Mouse (Mus musculus) hindbrain, embryonic 14.5 days (tissue): ENCODE data around the gene Plxnb2. TPM values are rescaled to one million over a fixed set of nuclear protein-coding genes. Genes with fewer than 3 reads are reported as not detected.

Experiments used
- ATAC-seq: fragments of 200-750 bp; cut with Nextera tagmentation; 2 replicates; pipeline ENCODE4 v1.8.0; 2017; ENCODE audit warnings: moderate number of reproducible peaks, mild to moderate bottlenecking, moderate TSS enrichment, moderate library complexity; ENCODE audit not compliant: low FRiP score
- DNase-seq: peaks from one replicate; pipeline ENCODE4 v3.0.0-alpha.2; 2015; ENCODE audit warnings: low spot score
- H3K27ac ChIP-seq: fragments of 300-500 bp; sonication (generic); 2 replicates; pipeline ENCODE4 v1.5.1; 2014; ENCODE audit warnings: mild to moderate bottlenecking, moderate library complexity
- H3K27me3 ChIP-seq: fragments of 300-500 bp; sonication (generic); 2 replicates; pipeline ENCODE4 v1.6.1; 2014; ENCODE audit warnings: mild to moderate bottlenecking, low read length, mixed read lengths; ENCODE audit not compliant: control insufficient read depth, insufficient read depth
- H3K36me3 ChIP-seq: fragments of 300-500 bp; sonication (generic); replicated peaks from 2 replicates; pipeline ENCODE4 v1.6.1; 2014; ENCODE audit not compliant: control insufficient read depth, insufficient read depth
- H3K4me1 ChIP-seq: fragments of 300-500 bp; sonication (generic); replicated peaks from 2 replicates; pipeline ENCODE4 v1.6.1; 2014; ENCODE audit warnings: antibody characterized with exemption, low read length, mixed read lengths; ENCODE audit not compliant: control insufficient read depth, insufficient read depth
- H3K4me2 ChIP-seq: fragments of 300-500 bp; sonication (generic); replicated peaks from 2 replicates; pipeline ENCODE4 v1.6.1; 2014; ENCODE audit warnings: mild to moderate bottlenecking, moderate library complexity
- H3K4me3 ChIP-seq: fragments of 300-500 bp; sonication (generic); replicated peaks from 2 replicates; pipeline ENCODE4 v1.5.1; 2014; ENCODE audit warnings: mild to moderate bottlenecking, low read length
- H3K9ac ChIP-seq: fragments of 300-500 bp; sonication (generic); 2 replicates; pipeline ENCODE4 v1.6.1; 2014
- H3K9me3 ChIP-seq: fragments of 300-500 bp; sonication (generic); 2 replicates; pipeline ENCODE4 v1.6.1; 2016; ENCODE audit warnings: low read length; ENCODE audit not compliant: control insufficient read depth
- whole genome bisulfite sequencing: fragments of 180-500 bp; shearing (Covaris S2); extraction: QIAGEN DNeasy Blood & Tissue Kit; methylation state at CpG from one replicate; pipeline ENCODE4 v1.1.7; 2014; 5-methylcytosine and 5-hydroxymethylcytosine counted together
- polyA plus RNA-seq: library from polyadenylated mRNA; unstranded; fragments of >200 nt; fragmentation: Nextera tagmentation; extraction: Ambion mirVana; gene quantifications from 2 replicates; pipeline ENCODE4 v1.2.1, GENCODE M21; 2014

The Plxnb2 gene
- polyA plus RNA-seq = 99.2 and 101 TPM in 2 replicates

- H3K4me1 ChIP-seq = peaks cover 49% of the 10 kb centered on the region
- ATAC-seq (peak; percentile 90), DNase-seq (peak; percentile 83)
- no peaks in the 10 kb centered on the region for H3K9me3 ChIP-seq
- H3K4me2 ChIP-seq = peak within 1 kb of the TSS; percentile 88
- H3K4me3 ChIP-seq = peak within 1 kb of the TSS; percentile 81
- peak within 1 kb of the TSS; percentile 97 for H3K9ac ChIP-seq
- no peaks in the 10 kb centered on the region for H3K27me3 ChIP-seq
- H3K27ac ChIP-seq = peak within 1 kb of the TSS; percentile 95
- under 1% methylated on average over 63 of the region's 72 CpGs for WGBS
- peaks cover 12% of the 10 kb centered on the region; the same call in 1 of the 2 replicates for H3K36me3 ChIP-seq
These were observed at the start of gene Plxnb2 for GRCm38 (mm10) chr15:89180571-89181229. TSS of gene Plxnb2 (minus strand) at chr15:89180788.

GRCm38 (mm10) chr15:89215611-89216233 is 35.1 kb upstream of the Plxnb2 start:
- H3K9ac ChIP-seq = no peak overlapping the region
- H3K4me2 ChIP-seq = no peak overlapping the region
- no peak for DNase-seq
- H3K36me3 ChIP-seq = peaks cover 18% of the 10 kb centered on the region
- H3K9me3 ChIP-seq = peaks cover 4% of the 10 kb centered on the region; the same call in 1 of the 2 replicates
- peaks cover 17% of the 10 kb centered on the region for H3K4me1 ChIP-seq
- ATAC-seq = no peak
- 86% methylated on average over 2 of the region's 2 CpGs for WGBS
- no peaks in the 10 kb centered on the region for H3K27me3 ChIP-seq
- H3K4me3 ChIP-seq = no peak overlapping the region
- H3K27ac ChIP-seq = no peak overlapping the region

GRCm38 (mm10) chr15:89214953-89215352 is 34.4 kb upstream of the Plxnb2 start:
- 98% methylated on average over 3 of the region's 3 CpGs for WGBS
- no peak overlapping the region for H3K27ac ChIP-seq
- DNase-seq (no peak), ATAC-seq (no peak)
- H3K4me3 ChIP-seq = no peak overlapping the region
- no peak overlapping the region for H3K4me2 ChIP-seq
- no peaks in the 10 kb centered on the region for H3K27me3 ChIP-seq
- H3K9me3 ChIP-seq = peaks cover 4% of the 10 kb centered on the region; the same call in 1 of the 2 replicates
- peaks cover 18% of the 10 kb centered on the region for H3K36me3 ChIP-seq
- peaks cover 17% of the 10 kb centered on the region for H3K4me1 ChIP-seq
- no peak overlapping the region for H3K9ac ChIP-seq

- Histone ChIP-seq H3K27ac (no peak overlapping the region), H3K9me3 (peaks cover 4% of the 10 kb centered on the region; the same call in 1 of the 2 replicates), H3K4me1 (peaks cover 17% of the 10 kb centered on the region), H3K4me2 (peak overlapping the region; percentile 92), H3K27me3 (no peaks in the 10 kb centered on the region), H3K9ac (peak overlapping the region; percentile 36; the same call in 1 of the 2 replicates), H3K4me3 (peak overlapping the region; percentile 4; the same call in 1 of the 2 replicates), H3K36me3 (peaks cover 18% of the 10 kb centered on the region)
- no peak for ATAC-seq
- 91% methylated on average over 3 of the region's 3 CpGs for WGBS
- DNase-seq = no peak
These were observed 32.9 kb upstream of the Plxnb2 start for GRCm38 (mm10) chr15:89213517-89213916.

- peaks cover 4% of the 10 kb centered on the region; the same call in 1 of the 2 replicates for H3K9me3 ChIP-seq
- H3K4me3 ChIP-seq = peak overlapping the region; percentile 99
- peak overlapping the region; percentile 92 for H3K4me2 ChIP-seq
- ATAC-seq = no peak
- no peak for DNase-seq
- peak overlapping the region; percentile 95; the same call in 1 of the 2 replicates for H3K27ac ChIP-seq
- H3K27me3 ChIP-seq = no peaks in the 10 kb centered on the region
- peaks cover 17% of the 10 kb centered on the region for H3K4me1 ChIP-seq
- peaks cover 18% of the 10 kb centered on the region for H3K36me3 ChIP-seq
- WGBS = 49% methylated on average over 6 of the region's 6 CpGs
- H3K9ac ChIP-seq = peak overlapping the region; percentile 99
These were observed 31.9 kb upstream of the Plxnb2 start for GRCm38 (mm10) chr15:89212495-89212894.

- peak overlapping the region; percentile 99 for H3K9ac ChIP-seq
- H3K27me3 ChIP-seq = no peaks in the 10 kb centered on the region
- peaks cover 16% of the 10 kb centered on the region for H3K36me3 ChIP-seq
- H3K4me2 ChIP-seq = peak overlapping the region; percentile 92
- ATAC-seq (no peak), DNase-seq (peak; percentile 24)
- peaks cover 4% of the 10 kb centered on the region; the same call in 1 of the 2 replicates for H3K9me3 ChIP-seq
- peak overlapping the region; percentile 99 for H3K4me3 ChIP-seq
- under 1% methylated on average over 35 of the region's 35 CpGs for WGBS
- peak overlapping the region; percentile 95 for H3K27ac ChIP-seq
- peaks cover 17% of the 10 kb centered on the region for H3K4me1 ChIP-seq
These were observed 31.3 kb upstream of the Plxnb2 start for GRCm38 (mm10) chr15:89211716-89212461.

- peak within 1 kb of the TSS; percentile 92 for H3K4me2 ChIP-seq
- H3K4me1 ChIP-seq = peaks cover 17% of the 10 kb centered on the region
- ATAC-seq (peak; percentile 89), DNase-seq (peak; percentile 81)
- no peaks in the 10 kb centered on the region for H3K27me3 ChIP-seq
- no peaks in the 10 kb centered on the region for H3K9me3 ChIP-seq
- H3K9ac ChIP-seq = peak within 1 kb of the TSS; percentile 99
- peak within 1 kb of the TSS; percentile 99 for H3K4me3 ChIP-seq
- H3K36me3 ChIP-seq = peaks cover 9% of the 10 kb centered on the region
- peak within 1 kb of the TSS; percentile 95 for H3K27ac ChIP-seq
- 3% methylated on average over 69 of the region's 73 CpGs for WGBS
These were observed 30.5 kb upstream of the Plxnb2 start, which contains the start of gene Ppp6r2 for GRCm38 (mm10) chr15:89210915-89211715. TSS of gene Ppp6r2 (plus strand) at chr15:89211553.

GRCm38 (mm10) chr15:89209886-89210761 is 29.5 kb upstream of the Plxnb2 start:
- no peaks in the 10 kb centered on the region for H3K27me3 ChIP-seq
- H3K36me3 ChIP-seq = no peaks in the 10 kb centered on the region
- peak overlapping the region; percentile 57; the same call in 1 of the 2 replicates for H3K9ac ChIP-seq
- H3K27ac ChIP-seq = peak overlapping the region; percentile 86
- peak overlapping the region; percentile 19 for H3K4me3 ChIP-seq
- DNase-seq (peak; percentile 93), ATAC-seq (0 out of 2 replicates have a peak, but pooled peaks have one; percentile 19)
- peaks cover 17% of the 10 kb centered on the region for H3K4me1 ChIP-seq
- 22% methylated on average over 22 of the region's 22 CpGs for WGBS
- no peaks in the 10 kb centered on the region for H3K9me3 ChIP-seq
- H3K4me2 ChIP-seq = peak overlapping the region; percentile 49
